Mouse (Mus musculus) liver, embryonic 14.5 days (tissue): ENCODE measurements around the gene Atp2b1.

Experiments
- CTCF ChIP-seq: IDR thresholded peaks from 2 replicates; pipeline ENCODE4 v1.5.1; 2016; ENCODE audit warnings: antibody characterized with exemption, low read depth, control low read depth
- EP300 ChIP-seq: IDR thresholded peaks from 2 replicates; pipeline ENCODE4 v1.6.1; 2016; ENCODE audit warnings: antibody characterized with exemption, low read depth

- TF ChIP-seq CTCF: no peak
- no peak for TF ChIP-seq EP300
Measured at GRCm38 (mm10) chr10:98974645-98975044, 60.4 kb downstream of the Atp2b1 start.
